Mouse (Mus musculus) E14TG2a.4 (cell line): Measurements from ENCODE around the gene Gde1.
A peak's percentile ranks its signal among the peaks of the same experiment; 100 is the strongest.

ENCODE experiments used
- CTCF ChIP-seq: conservative IDR thresholded peaks from 2 replicates; pipeline ENCODE4 v1.5.1; 2014; ENCODE audit warnings: low read length
- NANOG ChIP-seq: IDR thresholded peaks from 2 replicates; pipeline ENCODE4 v1.6.1; 2014; ENCODE audit warnings: borderline replicate concordance, low read length, mixed read lengths
- POU5F1 ChIP-seq: IDR thresholded peaks from 2 replicates; pipeline ENCODE4 v1.6.1; 2014; ENCODE audit warnings: low read length, borderline replicate concordance

DNA sequence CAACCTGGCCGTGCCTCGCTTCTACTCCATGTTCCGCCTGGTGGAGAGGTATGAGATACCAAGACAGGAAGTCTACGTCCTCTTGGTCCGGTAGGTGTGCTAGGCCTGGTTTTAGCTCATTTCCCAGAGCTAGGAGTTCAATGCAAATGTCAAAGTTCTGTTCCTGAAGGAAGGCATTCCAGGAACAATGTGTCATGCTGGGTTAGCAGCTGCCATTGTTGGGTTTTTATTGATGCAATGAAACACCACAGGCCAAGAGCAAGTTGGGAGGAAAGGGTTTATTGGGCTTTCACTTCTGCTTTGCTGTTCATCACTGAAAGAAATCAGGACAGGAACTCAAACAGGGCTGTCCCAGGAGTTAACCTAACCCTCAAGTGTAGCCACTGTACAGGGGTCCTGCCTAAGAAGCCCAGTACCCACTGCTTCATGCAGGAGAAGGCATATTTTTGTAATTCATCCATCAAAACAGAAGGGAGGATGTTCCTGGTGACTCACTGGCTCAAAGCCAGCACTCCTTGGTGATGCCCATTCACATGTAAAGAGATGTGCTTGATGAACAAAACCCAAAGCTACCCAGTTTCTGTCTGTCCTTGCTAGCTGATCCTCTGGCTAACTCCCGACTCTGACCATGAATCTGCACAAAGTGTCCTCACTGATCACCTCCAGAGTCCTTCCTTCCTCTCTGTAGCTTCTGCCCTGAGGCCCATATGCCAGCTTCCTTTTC is 52.8 kb downstream of the Gde1 start:
- TF ChIP-seq POU5F1 (0 out of 2 replicates have a peak, but pooled peaks have one; percentile 17), CTCF (no peak), NANOG (peak; percentile 20; the same call in 1 of the 2 replicates)
